Mouse (Mus musculus) CD8-positive naive resting alpha-beta T cell, adult 2 months (primary cell): ENCODE results near the gene Olfr96.

Source experiments
- DNase-seq, 2 experiments: peaks; one replicate each; pipeline ENCODE4 v3.0.0; 2022; ENCODE audit warnings: low read depth in 2 of 2, low spot score in 2 of 2

Gene Olfr96

DNA sequence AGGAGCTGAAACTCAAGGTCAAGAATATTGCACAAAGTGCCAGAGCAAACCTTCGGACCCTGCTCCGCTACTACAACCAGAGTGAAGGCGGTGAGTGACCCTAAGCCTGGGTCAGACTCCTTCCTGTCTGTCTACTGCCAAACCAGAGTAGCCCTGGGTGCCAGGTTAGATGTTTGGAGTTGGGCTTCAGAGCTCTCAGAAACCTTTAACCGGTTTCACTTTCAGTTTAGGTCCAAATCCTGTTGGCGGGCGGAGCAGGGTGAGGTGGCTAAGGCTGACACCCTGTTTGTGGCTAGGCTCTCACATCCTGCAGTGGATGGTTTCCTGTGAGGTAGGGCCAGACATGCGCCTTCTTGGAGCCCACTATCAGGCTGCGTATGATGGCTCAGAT is 50.8 kb downstream of the Olfr96 start:
- DNase-seq = peak; percentile 80 to 85

DNA sequence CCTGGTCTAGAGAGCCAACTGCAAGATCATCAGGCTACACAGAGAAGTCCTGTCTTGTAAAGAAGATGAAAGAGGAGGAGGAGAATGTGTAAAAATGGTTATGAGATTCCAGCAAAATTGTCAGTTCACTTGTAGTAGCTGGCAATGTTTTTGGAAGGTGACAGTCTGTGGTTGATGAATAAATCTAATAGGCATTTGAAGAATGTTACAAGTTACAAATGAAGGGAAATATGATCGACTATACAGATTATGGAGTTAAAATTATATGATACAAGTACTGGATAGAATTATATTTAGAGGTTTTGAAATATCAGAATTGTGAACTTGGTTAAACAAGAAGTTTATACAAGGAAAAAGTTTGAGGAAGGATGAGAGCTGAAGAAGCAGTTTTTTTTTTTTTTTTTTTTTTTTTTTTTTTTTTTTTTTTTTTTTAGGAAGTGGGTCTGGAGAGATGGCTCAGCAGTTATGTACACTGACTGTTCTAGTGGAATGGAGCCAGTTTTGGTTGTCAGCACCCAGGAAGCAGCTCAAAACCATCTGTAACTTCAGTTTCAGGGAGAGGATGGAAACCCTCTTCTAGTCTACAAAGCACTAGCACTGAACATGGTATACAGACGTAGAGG is 55.8 kb downstream of the Olfr96 start:
- no peak for DNase-seq
